In the genomic region with DNA sequence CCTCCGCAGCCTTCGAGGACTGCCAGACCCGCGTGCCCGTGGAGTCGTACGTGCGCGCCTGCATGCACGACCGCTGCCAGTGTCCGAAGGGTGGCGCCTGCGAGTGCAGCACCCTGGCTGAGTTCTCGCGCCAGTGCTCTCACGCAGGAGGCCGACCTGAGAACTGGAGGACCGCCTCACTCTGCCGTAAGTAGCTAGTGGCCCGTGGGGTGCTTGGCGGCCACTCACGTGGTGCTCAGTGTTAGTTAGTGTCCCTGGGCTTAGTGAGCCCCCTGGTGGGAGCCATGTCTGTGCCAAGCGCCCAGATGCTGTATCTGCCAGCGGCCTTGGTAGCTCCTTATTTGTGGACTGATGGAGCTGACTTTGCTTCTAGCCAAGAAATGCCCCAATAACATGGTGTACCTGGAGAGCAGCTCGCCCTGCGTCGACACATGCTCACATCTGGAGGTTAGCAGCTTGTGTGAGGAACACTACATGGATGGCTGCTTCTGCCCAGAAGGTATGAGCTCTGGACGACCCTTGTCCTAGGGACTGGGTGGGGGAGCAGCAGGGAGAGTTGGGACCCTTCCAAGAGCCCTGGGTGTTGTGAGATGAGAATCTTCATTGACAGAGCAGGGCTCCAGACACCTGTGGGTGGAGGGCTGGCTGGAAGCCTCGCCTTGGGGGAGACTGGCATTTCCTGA, we compare ENCODE assay signal across 7 mouse cellular contexts. TPM values are rescaled to one million over a fixed set of nuclear protein-coding genes. Genes with fewer than 3 reads are reported as not detected.
DNase-seq lines count a peak whose midpoint lies in the region; ATAC-seq and TF ChIP-seq lines count a peak whose summit lies in the region.

No protein-coding gene starts in this region.

- no peak for DNase-seq in ES-E14 (ENCODE audit: low read depth, low spot score)
- no peak for DNase-seq in heart, postnatal 0 days (ENCODE audit: low spot score)
- peak; percentile 40 to 57 for DNase-seq in kidney, postnatal 25 days
- DNase-seq in layer of hippocampus, postnatal 36 days: no peak

- in situ Hi-C loops in ES-E14 (cut with MboI; ENCODE audit: low sequenced_read_pairs in 2 of 2, unreplicated experiment in 2 of 2): no loop called here

- H3K9me3 ChIP-seq in ES-Bruce4 (replicated peaks; ENCODE audit: control insufficient read depth, insufficient read depth, low read length, poor library complexity, severe bottlenecking) (no peaks in the 10 kb centered on the region), ES-E14 (ENCODE audit: control insufficient read depth, insufficient read depth, low read depth, low read length) (no peaks in the 10 kb centered on the region)
- H3K9me3 ChIP-seq in heart, postnatal 0 days (replicated peaks; ENCODE audit: control insufficient read depth, low read length): no peaks in the 10 kb centered on the region
- no peaks in the 10 kb centered on the region for H3K9me3 ChIP-seq in midbrain, embryonic 12.5 days

- TF ChIP-seq EP300 in ES-Bruce4 (IDR thresholded peaks at IDR 0.05; ENCODE audit: insufficient read depth, low read depth, low read length): no peak
- TF ChIP-seq EP300 in heart, postnatal 0 days (IDR thresholded peaks at IDR 0.05; ENCODE audit: low read depth): no peak

- H3K27ac ChIP-seq in ES-Bruce4 (ENCODE audit: insufficient read depth, low read length): no peak overlapping the region
- no peak overlapping the region for H3K27ac ChIP-seq in ES-E14 (ENCODE audit: insufficient read depth, low read depth, low read length, poor library complexity, severe bottlenecking)
- H3K27ac ChIP-seq in heart, postnatal 0 days (ENCODE audit: low read depth): no peak overlapping the region
- H3K27ac ChIP-seq in midbrain, embryonic 12.5 days (replicated peaks): no peak overlapping the region

- peaks cover 3% of the 10 kb centered on the region for H3K4me1 ChIP-seq in ES-Bruce4 (ENCODE audit: control insufficient read depth, insufficient read depth, low read length)
- H3K4me1 ChIP-seq in ES-E14 (ENCODE audit: control insufficient read depth in 2 of 2, insufficient read depth in 2 of 2, low read length in 2 of 2, poor library complexity in 1 of 2): peaks cover 0 to 6% of the 10 kb centered on the region in 2 experiments; a peak in 2 of 4 replicates
- no peaks in the 10 kb centered on the region for H3K4me1 ChIP-seq in heart, postnatal 0 days (ENCODE audit: control insufficient read depth, insufficient read depth)
- H3K4me1 ChIP-seq in midbrain, embryonic 12.5 days: no peaks in the 10 kb centered on the region

- no peak overlapping the region for H3K9ac ChIP-seq in ES-Bruce4 (ENCODE audit: low read depth, poor library complexity, severe bottlenecking)
- H3K9ac ChIP-seq in ES-E14 (ENCODE audit: insufficient read depth, low read depth, low read length, poor library complexity, severe bottlenecking): no peak overlapping the region; the same call in 1 of the 2 replicates
- H3K9ac ChIP-seq in heart, postnatal 0 days (replicated peaks; ENCODE audit: low read depth, low read length): no peak overlapping the region
- H3K9ac ChIP-seq in midbrain, embryonic 12.5 days (replicated peaks): no peak overlapping the region

- ATAC-seq in heart, postnatal 0 days (ENCODE audit: insufficient read depth, low read depth): no peak
- no peak for ATAC-seq in midbrain, embryonic 12.5 days (ENCODE audit: low FRiP score, low read depth)
- ATAC-seq in erythroid progenitor cell, adult 5-6 weeks (replicated peaks; ENCODE audit: low FRiP score, poor library complexity, severe bottlenecking): no peak

- H3K4me3 ChIP-seq in ES-Bruce4 (ENCODE audit: low read depth, low read length) (peak overlapping the region; percentile 7; the same call in 1 of the 2 replicates), ES-E14 (ENCODE audit: insufficient read depth in 1 of 2, low read depth in 1 of 2, low read length in 2 of 2, poor library complexity in 1 of 2, severe bottlenecking in 1 of 2) (peak overlapping the region; percentile 46 to 51; a peak in 3 of 4 replicates)
- H3K4me3 ChIP-seq in heart, postnatal 0 days (ENCODE audit: low read depth, low read length): no peak overlapping the region
- no peak overlapping the region for H3K4me3 ChIP-seq in midbrain, embryonic 12.5 days

- no peak for TF ChIP-seq POLR2A in ES-Bruce4 (IDR thresholded peaks at IDR 0.05; ENCODE audit: insufficient read depth, low read length)

- H3K36me3 ChIP-seq in ES-Bruce4 (ENCODE audit: control insufficient read depth, insufficient read depth, low read length, poor library complexity, severe bottlenecking): no peaks in the 10 kb centered on the region
- H3K36me3 ChIP-seq in ES-E14 (ENCODE audit: control insufficient read depth, insufficient read depth, low read length, poor library complexity, severe bottlenecking): no peaks in the 10 kb centered on the region
- H3K36me3 ChIP-seq in heart, postnatal 0 days (replicated peaks; ENCODE audit: control insufficient read depth, insufficient read depth, low read length): no peaks in the 10 kb centered on the region
- no peaks in the 10 kb centered on the region for H3K36me3 ChIP-seq in midbrain, embryonic 12.5 days

- H3K4me2 ChIP-seq in heart, postnatal 0 days (ENCODE audit: low read depth, low read length): peak overlapping the region; percentile 40
- H3K4me2 ChIP-seq in midbrain, embryonic 12.5 days (replicated peaks): peak overlapping the region; percentile 24

- peak; percentile 11 for TF ChIP-seq CTCF in ES-Bruce4 (IDR thresholded peaks at IDR 0.05; ENCODE audit: low read depth, low read length)
- no peak; the same call in 1 of the 2 replicates for TF ChIP-seq CTCF in heart, postnatal 0 days (IDR thresholded peaks at IDR 0.05; ENCODE audit: low read depth)

- 46% methylated on average over 30 of the region's 30 CpGs for WGBS in heart, postnatal 0 days
- 71% methylated on average over 30 of the region's 30 CpGs for WGBS in midbrain, embryonic 12.5 days

- H3K27me3 ChIP-seq in ES-Bruce4 (ENCODE audit: control insufficient read depth, insufficient read depth, low read length, poor library complexity, severe bottlenecking): no peaks in the 10 kb centered on the region
- peaks cover 29% of the 10 kb centered on the region; the same call in 1 of the 2 replicates for H3K27me3 ChIP-seq in heart, postnatal 0 days (ENCODE audit: control insufficient read depth, insufficient read depth, low read length)
- H3K27me3 ChIP-seq in midbrain, embryonic 12.5 days: peaks cover 11% of the 10 kb centered on the region

TF ChIP-seq in ES-E14, 5 proteins besides CTCF, POLR2A, EP300 and RAD21:
- TF ChIP-seq MAFK (IDR thresholded peaks at IDR 0.05; ENCODE audit: insufficient read depth, low read depth, low read length): no peak
- no peak for TF ChIP-seq ZC3H11A (IDR thresholded peaks at IDR 0.05; ENCODE audit: borderline replicate concordance, low read depth, low read length)
- no peak for TF ChIP-seq HCFC1 (IDR thresholded peaks at IDR 0.05; ENCODE audit: borderline replicate concordance, insufficient read depth, low read length)
- TF ChIP-seq CHD2 (IDR thresholded peaks at IDR 0.05; ENCODE audit: low read depth, low read length): no peak
- no peak for TF ChIP-seq ZNF384 (IDR thresholded peaks at IDR 0.05; ENCODE audit: low read depth, low read length)
TF ChIP-seq in ES-E14: peak in this region for 0.

RNA-seq across cellular contexts. Expression of gene Muc2, which starts 3.6 kb away (rescaled TPM):
- 2.3 TPM in 2 replicates for polyA plus RNA-seq in ES-Bruce4 (2011; ENCODE audit: insufficient read depth, insufficient read length, low read depth, missing spikeins)
- 0.94 and 1.7 TPM in 2 replicates for total RNA-seq in ES-E14 (2012; rRNA removed)
- 1.7 TPM in 1 of 2 replicates, not detected in the other for total RNA-seq in heart, postnatal 0 days (2014; rRNA removed; ENCODE audit: low replicate concordance)
- not detected in 2 replicates for polyA plus RNA-seq in heart, postnatal 0 days (2015; fragmentation: Nextera tagmentation; extraction: Ambion mirVana)
- 0.18 TPM in 1 of 2 replicates, not detected in the other for polyA plus RNA-seq in midbrain, embryonic 12.5 days (2016; fragmentation: Nextera tagmentation; extraction: Ambion mirVana)
- 1 to 10 TPM in 1 of 2 experiments, not detected in 1; 2.1 TPM for total RNA-seq in layer of hippocampus, postnatal 36 days (2021)
- 9.4 and 93.1 TPM in 2 replicates for total RNA-seq in erythroid progenitor cell, adult 5-6 weeks (2015; ENCODE audit: low replicate concordance)
- total RNA-seq in erythroid progenitor cell, adult 5-6 weeks (2017; ENCODE audit: low replicate concordance): 2.0 TPM in 1 of 2 replicates, not detected in the other

RNA-seq across cellular contexts. Expression of gene Muc6, which starts 38.6 kb away (rescaled TPM):
- not detected in 2 replicates for polyA plus RNA-seq in ES-Bruce4 (2011; ENCODE audit: insufficient read depth, insufficient read length, low read depth, missing spikeins)
- total RNA-seq in ES-E14 (2012; rRNA removed): 0.09 and 0.11 TPM in 2 replicates
- not detected in 2 replicates for total RNA-seq in heart, postnatal 0 days (2014; rRNA removed; ENCODE audit: low replicate concordance)
- 0.03 and 0.04 TPM in 2 replicates for polyA plus RNA-seq in heart, postnatal 0 days (2015; fragmentation: Nextera tagmentation; extraction: Ambion mirVana)
- polyA plus RNA-seq in midbrain, embryonic 12.5 days (2016; fragmentation: Nextera tagmentation; extraction: Ambion mirVana): 0.08 and 0.15 TPM in 2 replicates
- not detected for total RNA-seq in layer of hippocampus, postnatal 36 days (2021)
- not detected in 2 replicates for total RNA-seq in erythroid progenitor cell, adult 5-6 weeks (2015; ENCODE audit: low replicate concordance)
- under 0.01 TPM in 1 of 2 replicates, not detected in the other for total RNA-seq in erythroid progenitor cell, adult 5-6 weeks (2017; ENCODE audit: low replicate concordance)

Comparison
In these comparisons a context has a peak if more than half of its experiments do, and no peak if none do; other contexts are left out.
1. H3K4me3 ChIP-seq: peak in ES-Bruce4 (single experiment) and ES-E14 (2 of 2); none in heart, postnatal 0 days (single experiment) and midbrain, embryonic 12.5 days (single experiment).
2. DNase-seq: peak in kidney, postnatal 25 days (2 of 2); none in ES-E14 (single experiment), heart, postnatal 0 days (single experiment) and layer of hippocampus, postnatal 36 days (0 of 2).